Mouse (Mus musculus) neural tube, embryonic 12.5 days (tissue): Measurements from ENCODE around the gene Sipa1l1. TPM values are rescaled to one million over a fixed set of nuclear protein-coding genes. Genes with fewer than 3 reads are reported as not detected.
A peak's percentile ranks its signal among the peaks of the same experiment; 100 is the strongest.

Experiments used
- ATAC-seq: fragments of 200-750 bp; cut with Nextera tagmentation; 2 replicates; pipeline ENCODE4 v1.8.0; 2017; ENCODE audit warnings: low read depth, mild to moderate bottlenecking, moderate TSS enrichment, moderate library complexity; ENCODE audit not compliant: low FRiP score
- H3K27ac ChIP-seq: fragments of 300-500 bp; sonication (generic); 2 replicates; pipeline ENCODE4 v1.5.1; 2016
- H3K27me3 ChIP-seq: fragments of 300-500 bp; sonication (generic); replicated peaks from 2 replicates; pipeline ENCODE4 v1.6.1; 2016; ENCODE audit warnings: mild to moderate bottlenecking
- H3K36me3 ChIP-seq: fragments of 300-500 bp; sonication (generic); 2 replicates; pipeline ENCODE4 v1.6.1; 2016; ENCODE audit warnings: mild to moderate bottlenecking
- H3K4me1 ChIP-seq: fragments of 300-500 bp; sonication (generic); 2 replicates; pipeline ENCODE4 v1.6.1; 2016
- H3K4me2 ChIP-seq: fragments of 300-500 bp; sonication (generic); replicated peaks from 2 replicates; pipeline ENCODE4 v1.6.1; 2016; ENCODE audit warnings: mild to moderate bottlenecking
- H3K4me3 ChIP-seq: fragments of 300-500 bp; sonication (generic); 2 replicates; pipeline ENCODE4 v1.5.1; 2016
- H3K9ac ChIP-seq: fragments of 300-500 bp; sonication (generic); 2 replicates; pipeline ENCODE4 v1.6.1; 2016; ENCODE audit warnings: mild to moderate bottlenecking
- H3K9me3 ChIP-seq: fragments of 300-500 bp; sonication (generic); 2 replicates; pipeline ENCODE4 v1.6.1; 2016; ENCODE audit warnings: mild to moderate bottlenecking
- WGBS: fragments of 180-500 bp; shearing (Covaris S2); methylation state at CpG from one replicate; pipeline ENCODE4 v1.1.7; 2016; 5-methylcytosine and 5-hydroxymethylcytosine counted together
- polyA plus RNA-seq: library from polyadenylated mRNA; unstranded; fragments of >200 nt; fragmentation: Nextera tagmentation; extraction: Ambion mirVana; gene quantifications from 2 replicates; pipeline ENCODE4 v1.2.1, GENCODE M21; 2016

Sipa1l1 gene
- polyA plus RNA-seq, 1 experiment from 2014 or later = 17.4 TPM

- Histone ChIP-seq H3K4me1 (peaks cover 14% of the 10 kb centered on the region), H3K4me3 (no peak overlapping the region), H3K9me3 (no peaks in the 10 kb centered on the region), H3K36me3 (peaks cover 4% of the 10 kb centered on the region), H3K27me3 (no peaks in the 10 kb centered on the region), H3K4me2 (peak overlapping the region; percentile 41), H3K9ac (peak overlapping the region; percentile 33; the same call in 1 of the 2 replicates), H3K27ac (no peak overlapping the region)
- no peak for ATAC-seq
- 46% methylated on average over 18 of the region's 18 CpGs for WGBS
These were observed 170.2 kb downstream of the Sipa1l1 start for GRCm38 (mm10) chr12:82339221-82339861.

GRCm38 (mm10) chr12:82340196-82340918, 171.2 kb downstream of the Sipa1l1 start:
- no peak for ATAC-seq
- no peaks in the 10 kb centered on the region for H3K9me3 ChIP-seq
- H3K27ac ChIP-seq = no peak overlapping the region
- H3K4me1 ChIP-seq = peaks cover 9% of the 10 kb centered on the region
- no peak overlapping the region for H3K4me3 ChIP-seq
- peaks cover 4% of the 10 kb centered on the region for H3K36me3 ChIP-seq
- no peak overlapping the region for H3K9ac ChIP-seq
- H3K4me2 ChIP-seq = no peak overlapping the region
- no peaks in the 10 kb centered on the region for H3K27me3 ChIP-seq
- WGBS = 88% methylated on average over 6 of the region's 6 CpGs

GRCm38 (mm10) chr12:82341181-82341580, 172.1 kb downstream of the Sipa1l1 start:
- H3K9me3 ChIP-seq = no peaks in the 10 kb centered on the region
- no peak overlapping the region for H3K4me3 ChIP-seq
- H3K4me2 ChIP-seq = no peak overlapping the region
- peaks cover 4% of the 10 kb centered on the region for H3K36me3 ChIP-seq
- H3K27ac ChIP-seq = no peak overlapping the region
- H3K4me1 ChIP-seq = peaks cover 9% of the 10 kb centered on the region
- ATAC-seq = no peak
- H3K9ac ChIP-seq = no peak overlapping the region
- H3K27me3 ChIP-seq = no peaks in the 10 kb centered on the region
- 96% methylated on average over 8 of the region's 8 CpGs for WGBS

- Histone ChIP-seq H3K36me3 (peaks cover 4% of the 10 kb centered on the region), H3K9ac (no peak overlapping the region), H3K9me3 (no peaks in the 10 kb centered on the region), H3K4me2 (no peak overlapping the region), H3K27me3 (no peaks in the 10 kb centered on the region), H3K4me3 (no peak overlapping the region), H3K27ac (no peak overlapping the region), H3K4me1 (peaks cover 9% of the 10 kb centered on the region)
- ATAC-seq = no peak
- WGBS = 96% methylated on average over 9 of the region's 9 CpGs
These were observed 172.6 kb downstream of the Sipa1l1 start for GRCm38 (mm10) chr12:82341696-82342095.

- ATAC-seq = no peak
- Histone ChIP-seq H3K27me3 (no peaks in the 10 kb centered on the region), H3K36me3 (no peaks in the 10 kb centered on the region), H3K9ac (no peak overlapping the region), H3K4me1 (no peaks in the 10 kb centered on the region), H3K4me2 (no peak overlapping the region), H3K9me3 (no peaks in the 10 kb centered on the region), H3K4me3 (no peak overlapping the region), H3K27ac (no peak overlapping the region)
- 97% methylated on average over 10 of the region's 11 CpGs for WGBS
These were observed 181.0 kb downstream of the Sipa1l1 start for GRCm38 (mm10) chr12:82350082-82350481.

- Histone ChIP-seq H3K9ac (no peak overlapping the region), H3K4me1 (no peaks in the 10 kb centered on the region), H3K27ac (no peak overlapping the region), H3K4me3 (no peak overlapping the region), H3K36me3 (no peaks in the 10 kb centered on the region), H3K9me3 (no peaks in the 10 kb centered on the region), H3K27me3 (no peaks in the 10 kb centered on the region), H3K4me2 (no peak overlapping the region)
- ATAC-seq = no peak
- 80% methylated on average over 6 of the region's 6 CpGs for WGBS
These were observed 181.8 kb downstream of the Sipa1l1 start for GRCm38 (mm10) chr12:82350891-82351290.

- ATAC-seq = no peak
- Histone ChIP-seq H3K27me3 (no peaks in the 10 kb centered on the region), H3K4me3 (no peak overlapping the region), H3K4me1 (no peaks in the 10 kb centered on the region), H3K27ac (no peak overlapping the region), H3K4me2 (no peak overlapping the region), H3K9me3 (no peaks in the 10 kb centered on the region), H3K9ac (no peak overlapping the region), H3K36me3 (peaks cover 2% of the 10 kb centered on the region; the same call in 1 of the 2 replicates)
- 85% methylated on average over 2 of the region's 2 CpGs for WGBS
These were observed 184.5 kb downstream of the Sipa1l1 start for GRCm38 (mm10) chr12:82353660-82354059.

- no peaks in the 10 kb centered on the region for H3K27me3 ChIP-seq
- no peaks in the 10 kb centered on the region for H3K9me3 ChIP-seq
- H3K9ac ChIP-seq = no peak overlapping the region
- no peak overlapping the region for H3K4me3 ChIP-seq
- no peak overlapping the region for H3K4me2 ChIP-seq
- H3K36me3 ChIP-seq = peaks cover 3% of the 10 kb centered on the region; the same call in 1 of the 2 replicates
- ATAC-seq = no peak
- no peak overlapping the region for H3K27ac ChIP-seq
- H3K4me1 ChIP-seq = no peaks in the 10 kb centered on the region
- WGBS = 85% methylated on average over 10 of the region's 10 CpGs
These were observed 186.5 kb downstream of the Sipa1l1 start for GRCm38 (mm10) chr12:82355419-82356149.

- Histone ChIP-seq H3K9me3 (no peaks in the 10 kb centered on the region), H3K27ac (no peak overlapping the region), H3K4me2 (no peak overlapping the region), H3K9ac (no peak overlapping the region), H3K4me3 (no peak overlapping the region), H3K27me3 (no peaks in the 10 kb centered on the region), H3K36me3 (peaks cover 3% of the 10 kb centered on the region; the same call in 1 of the 2 replicates), H3K4me1 (no peaks in the 10 kb centered on the region)
- ATAC-seq = no peak
- 90% methylated on average over 2 of the region's 2 CpGs for WGBS
These were observed 187.4 kb downstream of the Sipa1l1 start for GRCm38 (mm10) chr12:82356476-82356875.

- H3K4me3 ChIP-seq = no peak overlapping the region
- H3K27ac ChIP-seq = no peak overlapping the region
- peaks cover 3% of the 10 kb centered on the region; the same call in 1 of the 2 replicates for H3K36me3 ChIP-seq
- no peaks in the 10 kb centered on the region for H3K9me3 ChIP-seq
- no peak overlapping the region for H3K4me2 ChIP-seq
- H3K9ac ChIP-seq = no peak overlapping the region
- 89% methylated on average over 5 of the region's 5 CpGs for WGBS
- no peak for ATAC-seq
- H3K4me1 ChIP-seq = no peaks in the 10 kb centered on the region
- H3K27me3 ChIP-seq = no peaks in the 10 kb centered on the region
These were observed 188.3 kb downstream of the Sipa1l1 start for GRCm38 (mm10) chr12:82357431-82357830.

- H3K27ac ChIP-seq = no peak overlapping the region
- WGBS = 88% methylated on average over 9 of the region's 9 CpGs
- no peak overlapping the region for H3K4me2 ChIP-seq
- H3K4me3 ChIP-seq = no peak overlapping the region
- H3K9ac ChIP-seq = no peak overlapping the region
- H3K36me3 ChIP-seq = peaks cover 3% of the 10 kb centered on the region; the same call in 1 of the 2 replicates
- no peaks in the 10 kb centered on the region for H3K9me3 ChIP-seq
- peaks cover 3% of the 10 kb centered on the region; the same call in 1 of the 2 replicates for H3K4me1 ChIP-seq
- H3K27me3 ChIP-seq = no peaks in the 10 kb centered on the region
- no peak for ATAC-seq
These were observed 193.7 kb downstream of the Sipa1l1 start for GRCm38 (mm10) chr12:82362796-82363195.

- Histone ChIP-seq H3K4me2 (no peak overlapping the region), H3K9ac (no peak overlapping the region), H3K9me3 (no peaks in the 10 kb centered on the region), H3K27me3 (no peaks in the 10 kb centered on the region), H3K36me3 (no peaks in the 10 kb centered on the region), H3K27ac (no peak overlapping the region), H3K4me3 (no peak overlapping the region), H3K4me1 (peaks cover 3% of the 10 kb centered on the region; the same call in 1 of the 2 replicates)
- no peak for ATAC-seq
- 75% methylated on average over 7 of the region's 7 CpGs for WGBS
These were observed 195.1 kb downstream of the Sipa1l1 start for GRCm38 (mm10) chr12:82364186-82364585.
